Mouse (Mus musculus) spleen, postnatal 36 days (tissue): ENCODE results near the gene Gadd45b.

Experiments
- DNase-seq, 2 experiments: peaks; one replicate each; pipeline ENCODE4 v3.0.0; 2022; ENCODE audit warnings: low spot score in 2 of 2, mixed read lengths in 1 of 2

The Gadd45b gene

DNA sequence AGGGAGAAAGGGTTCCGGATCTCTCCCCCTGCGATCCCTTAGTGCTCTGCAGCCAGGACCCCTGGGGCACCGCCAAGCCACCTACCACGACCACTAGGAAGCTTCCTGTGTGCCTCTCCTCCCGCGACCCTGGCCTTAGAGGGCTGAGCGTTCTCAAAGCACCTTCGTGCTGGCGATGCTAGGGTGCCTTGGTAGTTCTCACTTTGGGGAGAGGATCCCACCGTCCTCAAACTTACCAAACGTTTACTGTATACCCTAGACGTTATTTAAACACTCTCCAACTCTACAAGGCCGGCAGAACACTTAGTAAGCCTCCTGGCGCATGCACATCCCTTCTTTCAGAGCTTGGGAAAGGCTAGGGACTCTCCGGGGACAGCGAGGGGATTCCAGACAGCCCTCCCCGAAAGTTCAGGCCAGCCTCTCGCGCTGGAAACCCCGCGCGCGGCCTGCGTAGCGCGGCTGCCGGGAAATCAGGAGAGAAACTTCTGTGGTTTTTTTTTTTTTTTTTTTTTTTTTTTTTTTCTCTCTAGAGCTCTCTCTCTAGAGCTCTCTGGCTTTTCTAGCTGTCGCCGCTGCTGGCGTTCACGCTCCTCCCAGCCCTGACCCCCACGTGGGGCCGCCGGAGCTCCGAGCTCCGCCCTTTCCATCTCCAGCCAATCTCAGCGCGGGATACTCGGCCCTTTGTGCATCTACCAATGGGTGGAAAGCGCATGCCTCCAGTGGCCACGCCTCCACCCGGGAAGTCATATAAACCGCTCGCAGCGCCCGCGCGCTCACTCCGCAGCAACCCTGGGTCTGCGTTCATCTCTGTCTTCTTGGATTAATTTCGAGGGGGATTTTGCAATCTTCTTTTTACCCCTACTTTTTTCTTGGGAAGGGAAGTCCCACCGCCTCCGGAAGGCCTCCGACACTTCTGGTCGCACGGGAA is at the start of gene Gadd45b:
Gene Gadd45b (plus strand): TSS at position 775 of the 928 bp plus-strand sequence.
- peak; percentile 99 for DNase-seq

DNA sequence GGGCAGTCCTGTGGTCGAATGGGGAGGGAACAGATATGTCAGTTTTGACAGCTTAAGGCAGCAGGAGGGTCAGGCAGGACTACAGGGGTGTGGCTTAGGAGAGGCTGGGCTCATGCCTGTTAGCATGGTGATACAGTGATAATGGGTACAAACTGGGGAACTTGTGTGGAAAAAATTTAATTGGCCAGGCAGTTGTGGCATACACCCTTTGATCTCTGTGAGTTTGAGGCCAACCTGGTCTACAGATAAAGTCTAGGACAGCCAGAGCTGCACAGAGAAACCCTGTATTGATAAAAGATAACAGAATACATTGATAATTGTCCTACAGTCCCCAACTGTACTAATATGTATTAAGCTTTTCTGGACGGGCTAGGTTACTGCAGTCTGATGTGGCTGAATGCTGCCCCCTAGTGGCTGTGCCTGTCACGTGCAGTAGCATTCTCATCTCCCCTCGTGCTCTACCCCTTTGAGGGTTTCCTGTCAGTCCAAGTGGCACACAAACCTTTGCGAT is 49.7 kb upstream of the Gadd45b start:
- peak; percentile 67 to 71 for DNase-seq

DNA sequence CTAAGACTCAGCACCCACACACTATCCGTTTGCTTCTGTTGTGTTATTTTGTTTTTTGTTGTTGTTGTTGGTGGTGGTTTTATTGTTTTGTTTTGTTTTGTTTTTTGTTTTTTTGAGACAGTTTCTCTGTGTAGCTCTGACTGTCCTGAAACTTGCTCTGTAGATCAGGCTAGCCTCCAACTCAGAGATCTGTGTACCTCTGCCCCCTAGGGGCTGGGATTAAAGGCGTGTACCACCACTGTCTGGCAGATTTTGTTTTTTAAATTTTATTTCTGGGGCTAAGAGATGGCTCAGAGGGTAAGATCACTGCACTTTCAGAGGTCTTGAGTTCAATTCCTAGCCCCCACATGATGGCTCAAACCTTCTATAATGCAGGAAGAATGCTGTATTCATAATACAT is 49.0 kb upstream of the Gadd45b start:
- no peak for DNase-seq

DNA sequence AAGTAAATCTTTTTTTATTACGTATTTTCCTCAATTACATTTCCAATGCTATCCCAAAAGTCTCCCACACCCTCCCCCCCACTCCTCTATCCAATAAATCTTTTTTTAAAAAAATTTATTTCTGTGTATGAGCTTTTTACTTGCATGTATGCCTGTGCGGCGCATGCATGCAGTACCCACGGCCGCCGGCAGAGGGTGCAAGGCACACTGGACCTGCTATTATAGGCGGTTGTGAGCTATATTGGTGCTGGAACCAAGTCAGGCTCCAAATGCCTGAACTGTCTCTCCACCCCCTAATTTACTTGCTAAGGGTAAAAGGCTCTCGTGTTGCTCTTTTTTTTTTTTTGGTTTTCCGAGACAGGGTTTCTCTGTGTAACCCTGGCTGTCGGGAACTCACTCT is 48.6 kb upstream of the Gadd45b start:
- DNase-seq = peak; percentile 63 to 73

DNA sequence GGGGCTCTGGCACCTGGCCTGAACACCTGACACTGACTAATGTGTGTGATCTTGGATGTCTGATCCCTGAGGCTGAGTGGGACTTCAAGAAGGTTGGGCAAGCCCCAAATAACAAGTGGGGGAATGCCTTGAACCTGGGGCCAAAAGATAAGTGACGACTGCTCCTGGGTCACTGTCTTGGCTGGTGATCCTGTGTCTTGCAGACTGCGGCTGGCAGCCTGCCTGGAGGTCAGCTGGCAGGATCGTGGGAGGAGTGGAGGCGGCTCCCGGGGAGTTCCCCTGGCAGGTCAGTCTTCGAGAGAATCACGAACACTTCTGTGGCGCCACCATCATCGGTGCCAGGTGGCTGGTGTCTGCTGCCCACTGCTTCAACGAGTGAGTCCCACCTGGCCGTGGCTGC is 42.7 kb upstream of the Gadd45b start:
- DNase-seq = no peak

DNA sequence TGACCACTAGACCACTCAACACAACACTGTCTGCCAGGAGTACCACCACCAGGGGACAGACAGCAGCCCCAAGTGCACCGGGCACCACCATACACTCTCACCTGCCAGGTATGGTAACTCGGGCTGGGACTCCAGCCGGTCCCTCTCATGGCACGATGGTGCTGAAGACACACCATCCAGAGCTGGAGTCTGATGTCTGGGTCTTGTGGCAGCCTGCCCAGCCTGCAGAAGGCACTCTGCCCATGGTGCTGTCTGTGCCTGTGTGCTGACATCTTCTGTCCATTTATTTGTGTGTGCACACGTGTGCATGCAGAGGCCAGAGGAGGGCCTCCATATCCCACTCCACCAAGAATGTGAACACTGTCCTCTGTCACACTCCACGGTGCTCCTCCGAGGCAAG is 34.8 kb upstream of the Gadd45b start:
- no peak for DNase-seq

DNA sequence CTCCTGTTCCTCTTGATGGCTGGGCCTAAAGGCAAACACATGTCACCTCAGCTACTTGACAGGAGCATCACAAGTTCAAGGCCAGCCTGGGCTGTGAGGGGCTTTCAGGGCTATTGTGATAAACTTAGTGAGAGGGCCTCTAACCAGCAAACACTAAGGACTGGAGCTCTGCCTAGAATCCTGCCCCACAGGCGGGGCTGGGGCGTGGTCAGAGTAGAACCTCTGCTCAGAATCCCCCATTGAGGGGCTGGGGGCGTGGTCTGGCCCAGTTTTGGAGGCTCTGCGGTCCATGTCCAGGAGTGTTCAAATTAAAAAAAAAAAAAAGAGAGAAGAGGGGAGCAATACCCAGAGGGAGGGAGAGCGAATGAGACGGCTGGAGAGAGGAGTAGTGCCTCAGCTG is 34.2 kb upstream of the Gadd45b start:
- DNase-seq = no peak

DNA sequence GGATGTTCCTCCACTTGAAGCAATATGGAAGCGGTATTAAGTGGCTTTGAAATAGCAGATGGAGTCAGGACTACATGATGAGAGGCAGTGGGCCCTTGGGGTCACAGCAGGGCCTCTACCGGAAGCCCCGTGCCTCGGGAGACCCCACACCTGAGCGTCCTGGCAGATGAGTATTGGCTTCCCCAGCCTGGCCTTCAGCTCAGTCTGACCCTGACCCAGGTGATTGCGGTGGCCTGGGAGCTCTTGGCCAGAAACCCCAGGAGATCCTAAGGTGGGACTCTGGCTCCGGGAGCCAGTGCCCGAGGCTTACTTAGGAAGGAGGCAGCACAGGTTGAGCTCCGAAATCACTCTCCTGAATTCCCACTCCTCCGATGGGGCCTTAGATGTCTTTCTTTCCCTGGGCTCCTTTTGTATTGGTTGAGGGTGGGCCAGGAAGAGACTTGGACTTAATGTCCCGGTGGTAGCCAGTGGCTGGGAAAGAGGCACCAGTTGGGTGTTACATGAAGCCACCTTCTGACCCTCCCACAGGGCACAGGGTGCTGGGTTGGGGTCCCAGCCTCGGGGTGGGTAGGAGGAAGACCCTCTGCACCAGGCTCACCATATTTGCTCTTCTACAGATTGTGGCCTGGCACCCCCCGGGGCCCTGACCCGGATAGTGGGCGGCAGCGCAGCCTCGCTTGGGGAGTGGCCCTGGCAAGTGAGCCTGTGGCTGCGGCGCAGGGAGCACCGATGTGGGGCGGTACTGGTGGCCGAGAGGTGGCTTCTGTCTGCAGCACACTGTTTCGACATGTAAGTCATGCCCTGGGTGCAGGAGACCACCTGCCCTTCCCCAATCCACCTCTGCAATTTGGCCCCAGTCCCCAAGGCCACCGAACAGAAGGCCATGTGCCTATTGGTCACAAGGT is 33.0 kb upstream of the Gadd45b start:
- DNase-seq = no peak

DNA sequence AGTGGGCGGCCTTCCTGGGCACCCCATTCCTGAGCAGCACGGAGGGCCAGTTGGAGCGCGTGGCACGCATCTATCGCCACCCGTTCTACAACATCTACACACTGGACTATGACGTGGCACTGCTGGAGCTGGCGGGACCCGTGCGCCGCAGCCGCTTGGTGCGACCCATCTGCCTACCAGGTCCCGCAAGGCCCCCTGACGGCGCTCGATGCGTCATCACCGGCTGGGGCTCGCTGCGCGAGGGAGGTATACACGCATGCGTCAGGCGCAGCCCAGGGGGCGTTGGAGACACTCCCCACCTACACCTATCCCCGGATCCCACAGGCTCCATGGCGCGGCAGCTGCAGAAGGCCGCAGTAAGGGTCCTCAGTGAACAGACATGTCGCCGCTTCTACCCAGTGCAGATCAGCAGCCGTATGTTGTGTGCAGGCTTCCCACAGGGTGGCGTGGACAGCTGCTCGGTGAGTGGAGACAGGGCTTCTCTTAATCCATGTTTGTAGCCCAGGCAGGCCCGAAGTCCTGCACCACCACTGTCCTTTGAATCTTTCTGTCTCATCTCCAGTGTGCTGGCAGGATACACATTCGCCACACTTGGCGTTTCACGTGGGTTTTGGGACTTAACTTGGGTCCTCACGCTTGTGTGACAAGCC is 31.9 kb upstream of the Gadd45b start:
- no peak for DNase-seq

DNA sequence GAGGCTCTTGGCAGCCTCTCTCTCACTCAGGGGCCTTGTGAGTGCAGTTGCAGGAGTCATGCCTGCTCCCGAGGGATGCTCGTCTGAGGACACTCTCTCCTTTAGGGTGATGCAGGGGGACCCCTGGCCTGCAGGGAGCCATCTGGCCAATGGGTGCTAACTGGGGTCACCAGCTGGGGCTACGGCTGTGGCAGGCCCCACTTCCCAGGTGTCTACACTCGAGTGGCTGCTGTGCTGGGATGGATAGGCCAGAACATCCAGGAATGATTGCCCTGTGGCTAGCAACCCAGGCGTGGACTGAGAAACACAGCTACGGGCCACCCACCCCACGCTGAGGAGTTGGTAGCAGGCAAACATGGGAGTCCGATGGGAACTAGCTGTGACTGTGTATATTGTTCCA is 30.8 kb upstream of the Gadd45b start:
- DNase-seq = no peak

DNA sequence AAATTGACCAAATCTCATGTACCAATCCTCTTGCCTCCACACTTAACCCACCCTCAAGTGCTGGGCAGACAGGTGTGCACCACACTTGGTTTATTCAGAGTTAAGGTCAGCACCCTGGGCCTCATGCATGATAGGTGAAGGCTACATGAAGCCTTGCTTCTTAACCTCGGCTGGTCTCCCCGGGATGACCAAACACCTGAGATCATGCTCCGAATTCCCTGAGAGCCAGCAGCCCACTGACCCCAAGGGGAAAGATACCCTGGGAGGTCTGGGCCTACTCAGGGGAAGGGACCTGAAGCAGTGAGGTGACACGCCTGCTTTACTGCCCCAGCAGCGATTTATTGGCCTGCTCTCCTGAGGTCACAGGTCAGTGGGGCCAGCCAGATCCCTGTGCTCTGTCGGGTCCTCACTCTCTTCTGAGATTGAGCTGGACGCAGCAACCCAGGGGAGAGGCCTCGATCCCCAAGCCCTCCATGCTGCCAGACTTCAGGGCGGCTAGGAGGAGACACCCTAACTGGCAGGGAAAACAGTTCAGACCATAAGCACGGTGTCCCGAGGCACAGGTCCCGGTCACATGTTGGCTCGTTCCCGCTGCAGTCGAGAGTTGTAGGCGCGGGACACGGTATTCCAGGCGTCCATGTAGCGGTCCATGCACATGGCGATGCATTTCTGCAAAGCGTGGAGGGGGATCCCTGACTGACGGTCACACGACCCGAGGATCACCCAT is 30.1 kb upstream of the Gadd45b start:
- no peak for DNase-seq

DNA sequence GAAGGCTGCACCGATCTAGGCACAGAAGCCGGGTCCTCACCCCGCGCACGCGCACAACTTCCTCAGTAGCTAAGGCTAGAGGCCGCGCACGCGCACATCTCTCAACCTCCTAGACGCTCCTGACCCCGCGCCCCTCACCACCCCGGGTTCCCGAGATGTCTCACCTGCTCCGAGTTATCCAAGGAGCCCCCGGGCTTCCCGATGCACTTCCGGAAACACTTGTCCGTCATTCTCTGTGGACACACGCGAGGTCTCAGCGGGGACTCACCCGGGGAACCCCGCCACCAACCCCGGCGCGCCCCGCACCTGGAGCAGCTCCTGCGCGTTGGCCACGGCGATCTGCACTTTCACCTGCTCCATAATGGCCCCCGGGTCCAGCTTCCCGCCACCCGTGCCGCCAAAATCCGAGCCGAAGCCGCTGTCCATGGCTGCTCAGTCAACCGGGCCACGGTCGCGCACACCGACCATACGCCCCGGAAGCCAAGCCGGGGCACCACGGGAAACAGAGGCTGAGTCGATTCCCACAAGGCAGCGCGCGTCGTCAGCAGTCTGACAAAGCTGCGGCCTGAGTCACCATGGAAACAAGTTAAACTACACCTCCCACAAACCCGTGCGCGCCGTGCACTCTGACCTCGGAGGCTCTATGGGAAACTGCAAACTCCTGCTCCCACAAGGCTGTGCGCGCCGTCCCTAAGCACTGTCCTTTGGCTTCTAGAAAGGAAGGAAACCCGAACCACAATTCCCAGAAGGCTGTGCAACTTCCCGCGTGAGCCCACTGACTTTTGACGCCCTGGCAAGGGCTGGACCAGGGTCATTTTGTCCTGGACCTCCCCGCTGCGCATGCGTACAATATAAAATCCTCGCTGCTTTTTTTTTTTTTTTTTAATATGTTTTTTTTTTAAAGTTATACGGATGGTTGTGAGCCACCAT is 29.3 kb upstream of the Gadd45b start, which contains the start of gene Timm13:
Gene Timm13 (minus strand): TSS at position 652 of the 930 bp plus-strand sequence.
- peak; percentile 99 for DNase-seq

DNA sequence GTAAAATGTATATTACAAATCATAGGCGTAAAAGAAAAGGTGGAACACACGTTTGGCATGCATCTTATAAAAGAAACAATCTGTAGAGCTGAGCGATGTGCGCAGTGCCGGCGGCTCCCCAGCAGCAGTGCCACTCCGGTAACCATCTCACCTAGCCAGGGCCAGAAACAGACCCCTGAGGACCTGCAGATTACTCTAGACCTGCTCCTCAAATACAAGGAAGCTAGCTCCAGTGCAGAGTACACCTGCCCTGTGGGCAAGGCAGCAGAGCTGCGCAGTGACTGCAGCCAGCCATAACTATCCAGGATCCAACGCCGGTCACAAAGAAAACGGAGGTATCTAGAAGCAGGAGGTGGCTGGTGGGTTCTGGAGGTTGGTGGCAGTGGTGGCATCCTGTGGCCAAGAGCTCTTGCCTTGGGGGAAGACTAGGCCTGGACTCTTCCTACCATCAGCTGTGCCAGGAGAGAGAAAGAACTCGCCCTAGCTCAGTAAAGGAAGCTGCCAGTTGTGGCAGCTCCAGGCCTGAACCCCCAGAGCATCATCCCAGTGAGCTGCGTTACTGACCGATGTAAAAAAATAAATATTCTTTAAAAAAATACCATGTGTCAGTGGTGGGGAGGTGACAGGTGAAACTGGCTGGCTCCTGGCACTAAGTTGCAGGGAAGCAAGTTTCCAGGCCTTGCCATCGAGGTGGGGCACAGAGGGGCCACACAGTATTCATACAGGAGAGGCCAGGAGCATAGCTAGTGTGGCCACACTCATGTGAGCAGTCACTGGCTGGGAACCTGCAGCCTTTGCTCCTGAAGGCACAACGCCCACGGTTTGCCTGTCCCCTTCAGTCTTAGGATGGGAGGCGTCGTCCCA is 28.2 kb upstream of the Gadd45b start:
- DNase-seq = no peak

DNA sequence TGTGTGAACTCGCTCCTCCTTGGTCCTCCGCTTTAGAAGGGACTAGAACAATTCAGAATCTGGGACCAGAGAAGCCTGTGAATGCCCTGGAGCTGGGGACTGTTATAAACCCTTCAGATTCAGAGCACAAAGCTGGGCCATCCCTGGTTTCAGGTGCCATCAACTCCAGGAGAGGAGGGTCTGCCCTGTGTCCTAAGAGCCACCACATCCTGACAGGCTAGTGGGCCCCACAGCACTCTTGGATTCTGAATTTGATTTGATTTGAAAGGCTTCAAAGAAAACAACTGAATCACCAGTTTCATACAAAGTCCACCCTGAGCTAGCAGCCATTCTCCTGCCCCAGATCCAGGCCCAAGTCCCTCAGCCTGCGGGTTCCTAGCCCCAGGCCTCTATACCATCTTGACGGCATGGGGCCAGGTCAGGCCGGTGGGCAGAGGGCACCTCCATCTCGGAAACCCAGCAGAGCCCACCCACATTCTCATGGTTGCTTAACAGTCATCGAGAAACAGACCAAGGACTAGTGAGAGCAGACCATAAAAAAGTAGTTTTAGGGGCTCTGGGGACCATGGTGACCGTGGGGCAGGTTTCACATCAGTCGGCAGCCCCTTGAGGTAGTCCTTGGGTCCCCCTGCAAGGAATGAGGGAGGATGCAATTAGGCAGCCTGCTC is 27.5 kb upstream of the Gadd45b start:
- DNase-seq = no peak

DNA sequence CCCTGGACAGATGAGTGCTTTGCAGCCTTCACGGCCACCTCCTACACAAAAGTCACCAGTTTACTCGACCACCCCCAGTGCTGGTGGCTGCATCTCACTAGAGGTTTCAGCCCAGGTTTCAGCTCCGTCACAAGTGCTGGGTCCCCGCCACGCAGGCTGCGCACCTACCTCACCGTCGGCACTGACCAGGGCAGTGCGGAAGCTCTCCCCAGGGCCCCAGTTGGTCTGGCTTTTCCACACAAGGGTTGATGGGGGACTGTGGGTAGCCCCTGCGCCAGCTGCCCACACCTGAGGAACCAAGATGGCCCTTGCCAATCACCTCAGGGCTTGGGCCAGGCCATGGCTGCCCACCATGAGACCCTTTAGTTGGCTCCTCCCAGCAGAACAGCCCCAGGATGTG is 26.6 kb upstream of the Gadd45b start:
- no peak for DNase-seq

DNA sequence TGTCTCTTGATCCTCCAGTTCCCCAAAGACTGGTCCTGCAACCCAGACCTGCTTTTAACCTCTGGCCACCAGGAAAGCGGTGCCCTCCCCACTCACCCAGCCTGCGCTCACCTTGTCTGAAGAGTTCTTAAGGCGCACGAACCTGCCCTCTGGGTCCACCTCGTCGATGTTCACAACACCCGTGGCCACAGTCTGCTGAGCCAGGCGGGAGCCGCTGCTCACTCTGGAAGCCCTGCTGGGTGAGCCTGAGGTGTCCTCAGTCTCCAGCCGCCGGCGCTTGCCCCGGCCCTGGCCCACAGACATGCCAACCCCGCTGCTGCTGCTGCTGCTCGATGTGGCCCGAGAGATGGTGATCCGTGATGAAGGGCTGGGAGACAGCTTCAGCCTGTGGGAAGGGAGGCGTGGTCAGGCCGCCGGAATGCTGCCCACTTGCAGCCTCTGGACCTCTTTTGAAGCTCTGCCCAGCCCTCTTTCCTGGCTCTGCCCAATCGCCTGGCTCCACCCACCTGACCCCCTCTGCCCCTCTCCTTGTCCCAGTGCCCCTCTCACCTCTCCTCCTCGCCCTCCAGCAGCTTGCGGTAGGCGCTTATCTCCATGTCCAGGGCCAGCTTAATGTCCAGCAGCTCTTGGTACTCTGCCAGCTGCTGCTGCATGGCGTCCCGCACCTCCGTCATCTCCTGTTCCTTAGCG is 25.7 kb upstream of the Gadd45b start:
- no peak for DNase-seq

DNA sequence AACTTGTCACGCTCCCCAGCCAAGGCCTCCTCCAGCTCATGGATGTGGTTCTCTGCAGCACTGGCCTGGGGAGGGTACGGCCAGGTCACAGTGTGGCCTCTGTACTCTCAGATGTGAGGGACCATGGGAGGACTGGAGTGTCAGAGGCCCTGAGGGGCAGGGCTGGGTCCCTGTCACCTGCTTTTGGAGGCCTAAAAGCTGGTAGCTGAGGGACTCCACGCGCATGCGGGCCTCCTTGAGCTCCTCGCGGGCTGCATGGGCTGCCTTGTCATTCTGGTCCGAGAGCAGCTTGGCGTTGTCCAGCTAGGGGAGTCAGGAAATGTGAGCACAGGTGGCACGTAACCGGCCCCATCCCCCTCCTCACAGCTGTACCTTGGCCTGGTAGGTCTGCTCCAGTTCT is 25.2 kb upstream of the Gadd45b start:
- DNase-seq = no peak
